Mouse (Mus musculus) lung, adult 2 months (tissue): Measurements from ENCODE around the gene Pld6.

Experiments
- CTCF ChIP-seq: fragments of 200-500 bp; IDR thresholded peaks from 2 replicates; pipeline ENCODE4 v1.5.1; 2011; ENCODE audit warnings: mild to moderate bottlenecking, low read length, control low read depth; ENCODE audit not compliant: insufficient read depth
- POLR2A ChIP-seq: fragments of 200-500 bp; IDR thresholded peaks from 2 replicates; pipeline ENCODE4 v1.6.1; 2011; ENCODE audit warnings: low read depth, mild to moderate bottlenecking, control low read depth, low read length, borderline replicate concordance; ENCODE audit errors: extremely low read depth

GRCm38 (mm10) chr11:59754504-59754903, 32.9 kb downstream of the Pld6 start:
- TF ChIP-seq CTCF (no peak), POLR2A (no peak)
